Mouse (Mus musculus) intestine, embryonic 15.5 days (tissue): ENCODE results near the gene Tanc1. TPM values are rescaled to one million over a fixed set of nuclear protein-coding genes. Genes with fewer than 3 reads are reported as not detected.
A peak's percentile ranks its signal among the peaks of the same experiment; 100 is the strongest.

Experiments
- ATAC-seq: fragments of 200-750 bp; cut with Nextera tagmentation; 2 replicates; pipeline ENCODE4 v1.8.0; 2017; ENCODE audit warnings: moderate TSS enrichment, moderate library complexity
- H3K27ac ChIP-seq: fragments of 300-500 bp; sonication (generic); 2 replicates; pipeline ENCODE4 v1.5.1; 2015; ENCODE audit warnings: mild to moderate bottlenecking, inconsistent platforms
- H3K27me3 ChIP-seq: fragments of 300-500 bp; sonication (generic); replicated peaks from 2 replicates; pipeline ENCODE4 v1.6.1; 2015; ENCODE audit warnings: inconsistent platforms
- H3K36me3 ChIP-seq: fragments of 300-500 bp; sonication (generic); 2 replicates; pipeline ENCODE4 v1.6.1; 2015; ENCODE audit warnings: inconsistent platforms
- H3K4me1 ChIP-seq: fragments of 300-500 bp; sonication (generic); replicated peaks from 2 replicates; pipeline ENCODE4 v1.6.1; 2015; ENCODE audit warnings: inconsistent platforms
- H3K4me2 ChIP-seq: fragments of 300-500 bp; sonication (generic); replicated peaks from 2 replicates; pipeline ENCODE4 v1.6.1; 2015; ENCODE audit warnings: mild to moderate bottlenecking, inconsistent platforms
- H3K4me3 ChIP-seq: fragments of 300-500 bp; sonication (generic); replicated peaks from 2 replicates; pipeline ENCODE4 v1.5.1; 2015; ENCODE audit warnings: inconsistent platforms
- H3K9ac ChIP-seq: fragments of 300-500 bp; sonication (generic); 2 replicates; pipeline ENCODE4 v1.6.1; 2015; ENCODE audit warnings: inconsistent platforms
- H3K9me3 ChIP-seq: fragments of 300-500 bp; sonication (generic); 2 replicates; pipeline ENCODE4 v1.6.1; 2016; ENCODE audit warnings: inconsistent platforms
- WGBS: fragments of 180-500 bp; shearing (Covaris S2); methylation state at CpG from one replicate; pipeline ENCODE4 v1.1.7; 2015; 5-methylcytosine and 5-hydroxymethylcytosine counted together
- polyA plus RNA-seq: library from polyadenylated mRNA; unstranded; fragments of >200 nt; fragmentation: Nextera tagmentation; extraction: Ambion mirVana; gene quantifications from 2 replicates; pipeline ENCODE4 v1.2.1, GENCODE M21; 2015

Gene Tanc1
- polyA plus RNA-seq, 1 experiment from 2014 or later = 19.8 TPM

DNA sequence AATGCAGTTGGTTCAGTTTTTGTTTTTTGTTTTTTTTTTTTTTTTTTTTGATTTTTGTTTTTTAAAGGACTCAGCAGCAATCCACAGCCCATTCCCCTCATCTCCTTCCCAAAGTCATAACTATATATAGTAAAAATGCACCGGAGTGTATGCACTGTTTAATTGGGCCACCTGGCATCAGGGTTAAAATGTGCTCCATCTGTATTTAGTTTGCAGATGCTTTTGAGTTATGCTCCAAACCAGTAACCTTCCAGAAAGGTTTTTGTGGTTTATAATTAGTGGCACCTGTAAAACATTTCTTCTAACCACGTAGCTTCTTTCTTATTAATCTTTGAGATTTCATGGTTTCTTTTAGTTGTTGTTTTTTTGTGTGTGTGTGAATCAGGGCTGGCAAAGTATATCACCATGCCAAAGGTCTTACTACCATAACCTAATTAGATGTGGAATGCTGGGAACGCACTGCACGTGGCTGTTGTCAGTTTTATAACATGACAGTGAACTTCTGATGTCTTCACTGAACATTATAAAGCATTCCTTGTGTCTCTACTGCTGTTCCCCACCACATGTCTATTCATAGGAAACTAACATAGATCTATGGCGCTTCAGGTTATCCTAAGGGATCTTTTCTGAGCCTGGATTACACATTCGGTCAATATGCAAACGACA lies 86.9 kb downstream of the Tanc1 start:
- Histone ChIP-seq H3K4me2 (no peak overlapping the region), H3K4me1 (peaks cover 9% of the 10 kb centered on the region; the same call in 1 of the 2 replicates), H3K27me3 (no peaks in the 10 kb centered on the region), H3K36me3 (no peaks in the 10 kb centered on the region), H3K9me3 (no peaks in the 10 kb centered on the region), H3K27ac (no peak overlapping the region), H3K4me3 (no peak overlapping the region), H3K9ac (no peak overlapping the region)
- ATAC-seq = no peak
- 50% methylated on average over 7 of the region's 7 CpGs for WGBS

DNA sequence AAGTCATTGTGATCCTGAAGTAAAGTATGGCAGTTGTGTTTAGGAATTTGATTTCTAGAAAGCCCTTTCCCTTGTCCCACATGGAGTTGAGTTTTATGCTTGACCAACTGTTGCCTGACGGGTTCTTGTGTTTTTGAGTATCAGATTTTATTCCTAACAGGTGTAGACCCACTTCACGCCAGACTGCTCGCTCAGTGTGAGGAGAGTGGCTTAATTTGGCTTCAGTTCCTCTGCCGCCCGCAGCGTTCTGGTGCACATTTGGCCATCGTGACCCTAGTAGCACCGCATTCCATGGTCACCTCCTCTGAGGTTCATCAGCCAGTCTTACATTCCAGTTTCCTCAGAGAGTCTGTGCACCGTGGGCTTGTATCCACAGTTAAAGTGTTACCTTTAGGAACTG lies 88.1 kb downstream of the Tanc1 start:
- no peak overlapping the region for H3K4me2 ChIP-seq
- no peak overlapping the region for H3K4me3 ChIP-seq
- no peaks in the 10 kb centered on the region for H3K36me3 ChIP-seq
- peaks cover 9% of the 10 kb centered on the region; the same call in 1 of the 2 replicates for H3K4me1 ChIP-seq
- no peak for ATAC-seq
- no peak overlapping the region for H3K27ac ChIP-seq
- no peak overlapping the region for H3K9ac ChIP-seq
- no peaks in the 10 kb centered on the region for H3K27me3 ChIP-seq
- no peaks in the 10 kb centered on the region for H3K9me3 ChIP-seq
- 80% methylated on average over 9 of the region's 9 CpGs for WGBS

DNA sequence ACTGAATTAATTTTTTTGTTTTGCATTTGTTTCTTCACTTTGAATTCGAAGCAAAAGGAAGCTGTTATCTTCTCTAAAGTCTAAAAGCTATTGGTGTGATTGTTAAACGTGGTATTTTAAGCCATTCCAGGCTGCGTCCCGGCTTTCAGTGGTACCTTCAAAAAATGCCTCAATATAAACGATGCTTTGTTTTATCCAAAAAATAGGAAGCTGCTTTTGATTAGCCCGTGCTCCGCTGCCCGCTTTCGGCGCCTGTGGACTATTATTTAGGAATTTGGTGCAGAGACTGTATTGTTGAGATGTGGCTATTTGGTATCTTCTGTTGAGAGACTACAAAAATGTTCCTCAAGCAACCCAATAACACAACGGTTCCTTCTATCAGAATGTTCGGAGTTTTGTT lies 93.4 kb downstream of the Tanc1 start:
- H3K9ac ChIP-seq = no peak overlapping the region
- H3K27ac ChIP-seq = no peak overlapping the region
- no peaks in the 10 kb centered on the region for H3K9me3 ChIP-seq
- H3K4me1 ChIP-seq = no peaks in the 10 kb centered on the region
- no peak overlapping the region for H3K4me2 ChIP-seq
- no peaks in the 10 kb centered on the region for H3K27me3 ChIP-seq
- 88% methylated on average over 12 of the region's 12 CpGs for WGBS
- no peak overlapping the region for H3K4me3 ChIP-seq
- no peak for ATAC-seq
- 0 out of 2 replicates have a peak, but pooled peaks cover 2% of the 10 kb centered on the region for H3K36me3 ChIP-seq

DNA sequence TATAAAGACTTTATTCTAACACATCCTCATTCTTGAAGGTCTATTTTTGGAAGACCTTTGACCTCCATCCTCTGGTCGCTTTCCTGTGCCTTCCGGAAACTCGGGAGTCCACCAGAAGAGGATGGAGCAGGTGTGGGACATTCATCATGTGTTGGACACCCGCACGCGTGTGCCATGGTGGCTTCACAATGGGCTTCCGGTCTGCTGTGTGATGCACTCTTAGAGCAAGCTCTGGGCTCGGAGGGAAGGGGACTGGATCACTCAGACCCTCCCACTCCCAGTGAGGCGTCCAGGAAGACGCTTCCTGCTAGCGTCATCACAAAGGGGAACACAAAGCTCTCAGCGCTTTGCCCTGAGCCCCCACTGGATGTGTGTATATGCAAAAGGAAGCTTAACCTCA lies 95.0 kb downstream of the Tanc1 start:
- H3K36me3 ChIP-seq = 0 out of 2 replicates have a peak, but pooled peaks cover 2% of the 10 kb centered on the region
- ATAC-seq = no peak
- 76% methylated on average over 12 of the region's 12 CpGs for WGBS
- peaks cover 3% of the 10 kb centered on the region; the same call in 1 of the 2 replicates for H3K4me1 ChIP-seq
- no peaks in the 10 kb centered on the region for H3K9me3 ChIP-seq
- H3K4me3 ChIP-seq = no peak overlapping the region
- H3K9ac ChIP-seq = no peak overlapping the region
- H3K27me3 ChIP-seq = no peaks in the 10 kb centered on the region
- no peak overlapping the region for H3K4me2 ChIP-seq
- no peak overlapping the region for H3K27ac ChIP-seq

DNA sequence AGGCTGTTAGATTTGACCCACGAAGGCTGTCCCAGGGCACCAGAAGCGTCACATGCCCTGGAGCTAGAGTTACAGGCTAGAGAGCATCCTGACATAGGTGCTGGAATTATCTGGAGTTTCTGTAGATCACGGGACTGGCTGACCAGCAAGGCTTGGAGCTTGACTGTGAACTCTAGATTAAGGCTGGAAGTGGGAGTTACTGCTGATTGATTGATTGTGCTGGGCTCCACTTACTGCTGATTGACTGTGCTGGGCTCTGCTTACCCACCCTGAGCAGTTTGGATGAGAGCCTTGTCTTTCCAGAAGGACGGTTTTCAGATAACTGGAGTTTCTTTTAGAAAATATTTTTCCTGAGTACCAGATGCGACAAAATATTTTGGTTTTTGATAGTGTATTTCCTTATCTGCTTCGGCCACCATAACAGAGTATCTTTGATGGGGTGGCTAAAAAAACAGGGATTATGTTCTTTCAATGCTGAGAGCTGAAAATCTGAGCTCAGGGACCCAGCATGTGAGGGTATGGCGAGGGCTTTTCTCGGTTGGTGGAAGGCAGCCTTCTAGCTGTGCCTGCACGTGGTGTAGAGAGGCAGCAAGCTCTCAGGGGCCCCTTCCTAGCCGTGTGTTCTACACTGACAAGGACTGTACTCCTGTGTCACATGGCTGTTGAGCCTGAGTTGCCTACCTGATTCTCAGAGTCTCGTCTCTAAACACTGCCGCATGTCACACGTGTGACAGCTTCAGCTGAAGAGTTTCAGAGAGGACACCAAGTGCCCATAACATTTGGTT lies 96.3 kb downstream of the Tanc1 start:
- no peak overlapping the region for H3K4me2 ChIP-seq
- H3K36me3 ChIP-seq = 0 out of 2 replicates have a peak, but pooled peaks cover 2% of the 10 kb centered on the region
- H3K4me1 ChIP-seq = peaks cover 11% of the 10 kb centered on the region; the same call in 1 of the 2 replicates
- H3K27ac ChIP-seq = no peak overlapping the region
- WGBS = 73% methylated on average over 13 of the region's 13 CpGs
- H3K4me3 ChIP-seq = no peak overlapping the region
- H3K27me3 ChIP-seq = no peaks in the 10 kb centered on the region
- H3K9me3 ChIP-seq = no peaks in the 10 kb centered on the region
- H3K9ac ChIP-seq = no peak overlapping the region
- 0 out of 2 replicates have a peak, but pooled peaks have one; percentile 56 for ATAC-seq

DNA sequence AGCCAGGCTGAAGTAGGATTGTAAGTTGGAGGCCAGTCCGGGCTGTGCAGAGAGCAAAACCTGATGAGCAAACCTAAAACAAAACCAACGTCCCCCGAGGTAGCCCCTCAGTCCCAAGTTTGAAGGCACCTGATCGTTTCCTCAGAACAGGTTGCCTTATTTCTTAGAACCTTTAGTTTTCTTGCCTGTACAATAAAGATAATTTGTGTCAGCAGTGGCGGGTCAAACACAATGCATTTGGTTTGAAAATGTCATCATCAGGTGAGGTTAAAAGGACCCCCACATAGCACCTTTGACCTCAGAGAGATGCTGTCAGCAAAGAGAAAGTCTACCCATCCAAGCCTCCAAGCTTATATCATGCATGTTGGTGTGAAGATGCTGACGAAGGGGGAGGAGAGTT lies 98.9 kb downstream of the Tanc1 start:
- Histone ChIP-seq H3K27ac (no peak overlapping the region), H3K4me2 (no peak overlapping the region), H3K4me3 (no peak overlapping the region), H3K27me3 (no peaks in the 10 kb centered on the region), H3K9ac (no peak overlapping the region), H3K9me3 (no peaks in the 10 kb centered on the region), H3K4me1 (peaks cover 17% of the 10 kb centered on the region; the same call in 1 of the 2 replicates), H3K36me3 (no peaks in the 10 kb centered on the region)
- no peak for ATAC-seq
- WGBS = 90% methylated on average over 6 of the region's 6 CpGs

DNA sequence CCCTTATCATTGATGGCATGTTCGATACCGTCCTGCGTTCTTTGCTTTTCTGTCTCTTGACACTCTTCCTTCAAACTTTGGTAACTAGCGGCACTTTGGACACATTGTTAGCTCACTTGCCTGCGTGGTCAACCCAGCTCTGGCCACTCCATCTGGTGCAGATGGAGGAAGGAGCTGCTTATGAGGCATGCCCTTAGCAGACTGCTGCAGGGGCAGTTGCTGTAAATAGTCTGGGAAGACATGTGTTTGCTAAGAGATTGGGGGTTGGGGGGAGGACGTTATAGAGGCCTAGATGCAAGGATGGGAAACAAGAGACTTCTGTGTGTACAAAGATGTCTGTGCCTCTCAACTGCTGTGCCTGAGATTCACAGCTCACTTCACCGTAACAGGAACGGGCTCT lies 100.2 kb downstream of the Tanc1 start:
- Histone ChIP-seq H3K9ac (no peak overlapping the region), H3K27ac (no peak overlapping the region), H3K9me3 (no peaks in the 10 kb centered on the region), H3K4me1 (peaks cover 20% of the 10 kb centered on the region; the same call in 1 of the 2 replicates), H3K36me3 (no peaks in the 10 kb centered on the region), H3K4me2 (no peak overlapping the region), H3K27me3 (no peaks in the 10 kb centered on the region), H3K4me3 (no peak overlapping the region)
- ATAC-seq = no peak
- 61% methylated on average over 8 of the region's 8 CpGs for WGBS

DNA sequence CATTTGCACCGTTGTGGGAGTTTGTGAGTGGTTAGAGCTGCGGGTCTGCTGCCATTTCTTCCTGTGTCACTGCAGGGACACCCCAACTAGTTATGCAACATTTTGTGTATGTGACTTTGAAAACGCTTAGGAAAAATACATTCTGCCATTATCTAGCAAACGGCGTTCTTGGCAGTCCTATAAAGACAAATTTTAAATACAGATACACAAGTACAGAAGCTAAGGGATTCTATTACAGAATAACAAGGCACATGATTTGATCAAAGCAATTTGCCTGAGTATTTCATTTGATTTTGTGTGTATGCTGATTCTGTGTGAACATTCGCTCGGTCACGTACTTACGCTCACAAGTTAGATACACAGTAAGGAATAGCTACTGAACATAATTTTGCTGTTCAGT lies 100.6 kb downstream of the Tanc1 start:
- Histone ChIP-seq H3K36me3 (no peaks in the 10 kb centered on the region), H3K4me2 (no peak overlapping the region), H3K27ac (no peak overlapping the region), H3K4me3 (no peak overlapping the region), H3K4me1 (peaks cover 20% of the 10 kb centered on the region; the same call in 1 of the 2 replicates), H3K27me3 (no peaks in the 10 kb centered on the region), H3K9me3 (no peaks in the 10 kb centered on the region), H3K9ac (no peak overlapping the region)
- ATAC-seq = no peak
- 72% methylated on average over 9 of the region's 9 CpGs for WGBS

DNA sequence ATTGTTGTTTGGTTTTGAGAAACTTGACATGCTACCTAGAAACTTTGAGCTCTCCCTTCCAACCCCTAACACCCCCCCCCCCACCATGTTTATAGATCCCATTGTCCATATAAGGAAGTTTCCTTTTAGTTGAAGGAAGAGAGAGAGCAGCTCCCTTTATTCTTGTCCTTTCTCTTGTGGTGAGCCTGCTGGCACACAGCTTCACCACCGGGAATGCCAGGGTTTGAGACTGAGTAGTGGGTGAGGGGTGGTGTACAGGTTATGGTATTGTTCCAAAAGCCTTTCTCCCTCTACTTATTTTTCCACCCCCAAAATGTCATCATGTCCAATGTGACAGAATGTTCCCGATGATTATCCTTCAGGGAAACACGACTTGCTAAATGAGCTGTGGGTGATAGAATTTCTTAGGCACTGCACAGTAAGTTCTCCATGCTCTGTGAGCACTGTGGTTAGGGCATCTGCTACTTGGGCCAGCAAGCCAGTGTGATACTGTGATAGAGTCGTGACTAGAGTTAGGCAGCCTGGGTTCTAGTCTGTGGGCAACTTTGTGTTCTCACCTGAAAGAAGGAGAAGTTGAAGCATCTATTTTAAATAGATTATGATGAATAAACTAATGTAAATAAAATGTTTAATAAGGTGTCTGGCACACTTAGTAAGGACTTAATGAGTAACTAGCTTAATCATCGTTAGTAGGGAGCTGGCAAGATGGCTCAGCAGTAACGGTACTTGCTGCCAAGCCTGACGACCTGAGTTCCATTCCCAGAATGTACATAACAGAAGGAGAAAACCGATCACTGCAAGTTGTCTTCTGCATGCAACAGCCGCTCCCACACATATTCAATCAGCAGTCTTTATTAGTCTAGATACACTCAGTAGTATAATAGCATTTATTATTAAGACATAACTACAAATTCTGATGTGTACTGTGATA lies 102.0 kb downstream of the Tanc1 start:
- no peak overlapping the region for H3K9ac ChIP-seq
- 80% methylated on average over 9 of the region's 9 CpGs for WGBS
- H3K27ac ChIP-seq = no peak overlapping the region
- no peak overlapping the region for H3K4me3 ChIP-seq
- H3K27me3 ChIP-seq = no peaks in the 10 kb centered on the region
- no peak overlapping the region for H3K4me2 ChIP-seq
- H3K9me3 ChIP-seq = no peaks in the 10 kb centered on the region
- no peaks in the 10 kb centered on the region for H3K36me3 ChIP-seq
- no peak for ATAC-seq
- peaks cover 33% of the 10 kb centered on the region for H3K4me1 ChIP-seq

DNA sequence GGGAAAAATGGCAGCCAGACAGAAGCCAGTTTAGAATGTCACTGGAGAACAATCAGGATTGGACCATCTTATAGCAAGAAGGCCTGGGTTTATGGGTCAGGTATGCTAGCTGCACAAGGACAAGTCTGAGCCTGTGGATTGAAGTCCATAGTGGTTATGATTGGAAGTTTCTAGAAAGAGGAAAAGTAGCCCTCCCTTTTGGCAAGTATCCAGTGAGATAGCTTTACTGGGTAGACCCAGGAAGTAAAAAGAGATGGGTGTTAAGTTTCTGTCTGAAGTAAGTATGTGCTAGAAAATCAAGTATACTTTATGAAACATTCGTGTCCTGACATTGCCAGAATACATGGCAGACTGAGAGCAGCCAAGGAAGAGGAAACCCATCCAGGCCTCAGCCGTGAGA lies 103.2 kb downstream of the Tanc1 start:
- 73% methylated on average over 2 of the region's 2 CpGs for WGBS
- no peak overlapping the region for H3K4me3 ChIP-seq
- peaks cover 40% of the 10 kb centered on the region for H3K4me1 ChIP-seq
- no peaks in the 10 kb centered on the region for H3K9me3 ChIP-seq
- no peak for ATAC-seq
- no peaks in the 10 kb centered on the region for H3K27me3 ChIP-seq
- H3K27ac ChIP-seq = no peak overlapping the region
- H3K9ac ChIP-seq = no peak overlapping the region
- H3K36me3 ChIP-seq = no peaks in the 10 kb centered on the region
- no peak overlapping the region for H3K4me2 ChIP-seq

DNA sequence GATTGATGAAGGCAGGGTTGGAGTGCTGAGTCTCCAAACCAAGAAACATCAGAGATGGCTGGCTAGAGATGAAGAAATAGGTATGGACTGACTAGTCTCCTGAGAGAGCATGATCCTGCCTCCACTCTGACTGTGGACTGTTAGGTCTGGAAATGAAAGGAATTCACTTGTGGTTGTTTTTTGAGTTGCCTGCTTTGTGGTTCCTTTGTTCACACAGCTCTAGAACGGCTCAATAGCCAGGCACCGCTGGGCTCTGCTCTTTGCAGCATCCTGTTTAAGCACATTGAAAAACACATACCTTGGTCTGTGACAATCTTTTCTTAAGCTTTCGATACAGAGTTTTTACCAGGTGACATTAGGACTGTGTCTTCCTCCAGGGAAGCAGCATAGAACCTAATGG lies 104.6 kb downstream of the Tanc1 start:
- 79% methylated on average over 3 of the region's 3 CpGs for WGBS
- Histone ChIP-seq H3K27me3 (no peaks in the 10 kb centered on the region), H3K4me1 (peaks cover 50% of the 10 kb centered on the region)

DNA sequence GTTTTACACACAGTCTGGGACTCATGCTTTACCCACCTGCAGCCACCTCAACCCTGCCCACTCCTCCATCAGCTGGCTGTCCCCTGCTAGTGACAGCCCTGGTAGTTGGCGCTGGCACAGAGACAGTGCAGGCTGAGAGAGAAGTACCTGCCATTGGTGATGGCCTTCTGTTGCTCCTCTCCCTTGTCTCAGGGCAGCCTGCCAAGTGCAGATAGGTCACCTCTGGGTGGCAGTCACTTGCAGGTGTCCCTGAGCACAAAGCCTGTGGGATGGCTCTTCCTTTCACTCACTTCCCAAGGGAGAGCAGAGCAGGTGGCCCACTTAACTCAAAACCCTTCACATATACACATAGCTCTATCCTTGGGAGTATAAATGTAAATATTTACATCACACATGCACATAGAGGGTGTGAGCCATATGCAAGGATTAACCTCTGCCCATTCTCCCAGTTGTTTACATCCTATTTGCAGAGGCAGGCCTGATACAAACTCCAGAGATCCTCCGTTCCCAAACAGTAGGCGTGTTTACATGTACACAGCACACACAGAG lies 106.0 kb downstream of the Tanc1 start:
- Histone ChIP-seq H3K4me2 (no peak overlapping the region), H3K4me1 (peaks cover 51% of the 10 kb centered on the region), H3K9ac (no peak overlapping the region), H3K36me3 (no peaks in the 10 kb centered on the region), H3K4me3 (no peak overlapping the region), H3K27me3 (no peaks in the 10 kb centered on the region), H3K9me3 (no peaks in the 10 kb centered on the region), H3K27ac (no peak overlapping the region)
- WGBS = 48% methylated on average over 3 of the region's 3 CpGs
- ATAC-seq = peak; percentile 57

More for the DNA sequence above, 104.6 kb downstream of the Tanc1 start:
- no peak overlapping the region for H3K4me2 ChIP-seq
- ATAC-seq = no peak
- H3K36me3 ChIP-seq = no peaks in the 10 kb centered on the region
- H3K9me3 ChIP-seq = no peaks in the 10 kb centered on the region
- H3K4me3 ChIP-seq = no peak overlapping the region
- H3K9ac ChIP-seq = no peak overlapping the region
- no peak overlapping the region for H3K27ac ChIP-seq
